Mouse (Mus musculus): Measurements from ENCODE around the gene Sh2d4b. TPM values are rescaled to one million over a fixed set of nuclear protein-coding genes. Genes with fewer than 3 reads are reported as not detected.

The Sh2d4b gene
- polyA plus RNA-seq, 1 experiment from 2014 or later, result 0.56 TPM

DNA sequence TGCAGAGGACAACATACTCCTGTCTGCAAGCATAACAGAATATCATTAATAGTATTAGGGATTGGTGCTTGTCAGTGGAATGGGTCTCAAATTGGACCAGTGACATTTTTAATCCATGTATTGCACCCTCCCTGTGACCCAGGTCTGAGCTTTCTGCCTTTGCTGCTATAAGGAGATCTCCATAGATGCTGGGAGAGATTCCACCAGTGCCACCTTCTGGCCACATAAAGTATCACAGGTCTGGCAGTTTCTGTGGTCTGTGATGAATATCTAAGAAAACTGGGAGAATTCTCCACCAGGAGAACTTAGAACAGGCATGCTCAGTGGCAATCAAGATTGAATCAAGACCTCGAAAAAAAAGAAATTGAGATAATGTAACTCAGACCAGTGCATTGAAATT is 101.5 kb downstream of the Sh2d4b start:
- H3K27me3 ChIP-seq (ENCODE audit: control insufficient read depth, insufficient read depth, low read length), result no peaks in the 10 kb centered on the region
- H3K9ac ChIP-seq (ENCODE audit: low read depth, low read length), result no peak overlapping the region
- no peak for ATAC-seq (replicated peaks; ENCODE audit: insufficient number of reproducible peaks, low FRiP score, low TSS enrichment)
- no peak overlapping the region for H3K27ac ChIP-seq (ENCODE audit: low read depth, low read length)
- H3K4me2 ChIP-seq, result no peak overlapping the region
- H3K4me1 ChIP-seq (ENCODE audit: control insufficient read depth, insufficient read depth, low read length), result no peaks in the 10 kb centered on the region
- H3K4me3 ChIP-seq (ENCODE audit: low read depth, low read length), result no peak overlapping the region
- 38% methylated on average over 1 of the region's 1 CpGs for WGBS (ENCODE audit: insufficient replicate concordance)
- H3K9me3 ChIP-seq (replicated peaks; ENCODE audit: control insufficient read depth, low read length), result no peaks in the 10 kb centered on the region
- no peaks in the 10 kb centered on the region for H3K36me3 ChIP-seq (ENCODE audit: control insufficient read depth, insufficient read depth, low read length)

DNA sequence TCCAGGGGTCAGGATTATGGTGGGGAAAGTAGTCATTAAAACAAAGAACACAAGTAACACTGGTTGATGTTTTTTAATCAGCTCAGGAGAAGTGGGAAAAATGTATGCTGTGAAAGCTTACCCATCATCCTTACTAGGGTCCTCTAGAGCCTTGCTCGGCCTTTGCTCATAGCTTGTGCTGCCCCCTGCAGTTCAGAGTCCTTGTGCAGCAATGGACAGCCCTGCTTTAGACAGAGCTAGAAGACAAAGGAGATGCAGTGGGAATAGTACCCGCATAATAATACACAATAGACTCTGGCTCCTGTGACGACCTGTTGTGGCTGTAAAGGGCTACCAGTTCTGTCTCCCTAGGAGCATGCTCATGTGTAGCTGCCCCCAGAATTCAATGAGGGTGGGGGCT is 104.0 kb downstream of the Sh2d4b start:
- Histone ChIP-seq H3K4me2 (no peak overlapping the region), H3K36me3 (ENCODE audit: control insufficient read depth, insufficient read depth, low read length) (no peaks in the 10 kb centered on the region), H3K9ac (ENCODE audit: low read depth, low read length) (no peak overlapping the region), H3K9me3 (replicated peaks; ENCODE audit: control insufficient read depth, low read length) (no peaks in the 10 kb centered on the region), H3K27ac (ENCODE audit: low read depth, low read length) (no peak overlapping the region), H3K4me1 (ENCODE audit: control insufficient read depth, insufficient read depth, low read length) (no peaks in the 10 kb centered on the region), H3K27me3 (ENCODE audit: control insufficient read depth, insufficient read depth, low read length) (no peaks in the 10 kb centered on the region), H3K4me3 (ENCODE audit: low read depth, low read length) (no peak overlapping the region)
- no peak for ATAC-seq (replicated peaks; ENCODE audit: insufficient number of reproducible peaks, low FRiP score, low TSS enrichment)
- WGBS (ENCODE audit: insufficient replicate concordance), result 29% methylated on average over 3 of the region's 3 CpGs

DNA sequence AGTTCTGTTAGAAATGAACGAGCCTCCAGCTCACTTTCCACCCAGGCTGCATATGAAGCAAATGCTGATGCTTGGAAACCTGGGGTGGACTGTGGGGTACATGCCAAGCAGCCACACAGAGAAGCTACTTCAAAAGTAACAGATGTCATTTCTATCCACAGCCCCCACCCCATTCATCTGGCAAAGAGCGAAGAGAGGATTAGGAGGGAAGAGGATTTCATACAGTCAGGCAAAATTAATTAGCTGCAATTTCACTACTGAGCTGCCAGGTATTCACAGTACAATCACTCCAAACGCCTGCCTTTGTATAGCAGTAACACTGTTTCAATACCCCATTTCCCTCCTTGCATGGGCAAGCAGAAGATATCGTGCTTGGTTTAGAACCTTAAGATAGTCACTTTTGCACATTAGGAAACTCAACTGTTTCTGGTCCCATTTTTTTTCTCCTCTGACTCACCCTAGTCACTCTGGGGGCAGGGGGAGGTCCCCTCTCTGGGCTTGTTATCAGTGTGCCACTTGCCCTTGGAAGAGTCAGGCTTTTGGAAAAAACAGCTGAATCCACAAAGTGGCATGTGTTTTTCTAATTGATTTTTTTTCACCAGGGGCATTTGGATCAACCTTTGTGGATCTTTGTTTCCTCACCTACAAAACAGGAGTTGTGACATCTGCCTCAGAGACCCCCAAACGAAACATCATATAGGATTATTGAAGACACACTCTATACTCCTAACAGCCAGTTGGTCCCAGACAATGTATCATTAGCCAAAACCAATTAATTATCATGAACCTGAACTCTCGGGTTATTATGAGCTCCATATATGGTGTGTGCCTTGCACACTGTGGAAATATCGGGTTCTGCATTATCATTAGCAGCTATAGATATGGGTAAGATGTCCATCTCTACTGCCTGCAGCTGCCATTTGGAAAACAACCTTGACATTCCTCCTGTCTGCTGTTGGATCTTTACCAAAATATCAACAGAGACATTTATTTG is 123.7 kb downstream of the Sh2d4b start:
- no peak for ATAC-seq (replicated peaks; ENCODE audit: insufficient number of reproducible peaks, low FRiP score, low TSS enrichment)
- Histone ChIP-seq H3K9me3 (replicated peaks; ENCODE audit: control insufficient read depth, low read length) (no peaks in the 10 kb centered on the region), H3K4me2 (no peak overlapping the region), H3K4me3 (ENCODE audit: low read depth, low read length) (no peak overlapping the region), H3K4me1 (ENCODE audit: control insufficient read depth, insufficient read depth, low read length) (no peaks in the 10 kb centered on the region), H3K27me3 (ENCODE audit: control insufficient read depth, insufficient read depth, low read length) (no peaks in the 10 kb centered on the region), H3K27ac (ENCODE audit: low read depth, low read length) (no peak overlapping the region), H3K9ac (ENCODE audit: low read depth, low read length) (no peak overlapping the region), H3K36me3 (ENCODE audit: control insufficient read depth, insufficient read depth, low read length) (no peaks in the 10 kb centered on the region)
- whole genome bisulfite sequencing (ENCODE audit: insufficient replicate concordance), result 61% methylated on average over 7 of the region's 7 CpGs

Other genes starting within 250 kb of the Sh2d4b start
- gene Tspan14, start 73.5 kb upstream of the Sh2d4b start, polyA plus RNA-seq (2014; fragmentation: Nextera tagmentation; extraction: Ambion mirVana), result 43.5 and 54.0 TPM in 2 replicates
- gene Fam213a, start 120.5 kb upstream of the Sh2d4b start, polyA plus RNA-seq (2014; fragmentation: Nextera tagmentation; extraction: Ambion mirVana), result 67.7 and 75.4 TPM in 2 replicates
- gene Dydc2, start 175.9 kb upstream of the Sh2d4b start, polyA plus RNA-seq (2014; fragmentation: Nextera tagmentation; extraction: Ambion mirVana), result 0.53 TPM in 1 of 2 replicates, not detected in the other
- gene Dydc1, start 179.6 kb upstream of the Sh2d4b start, polyA plus RNA-seq (2014; fragmentation: Nextera tagmentation; extraction: Ambion mirVana), result not detected in 2 replicates
- 0.46 and 1.1 TPM in 2 replicates for gene Mat1a, start 211.8 kb upstream of the Sh2d4b start, polyA plus RNA-seq (2014; fragmentation: Nextera tagmentation; extraction: Ambion mirVana)
- 0.35 and 0.69 TPM in 2 replicates for gene Sftpa1, start 238.5 kb upstream of the Sh2d4b start, polyA plus RNA-seq (2014; fragmentation: Nextera tagmentation; extraction: Ambion mirVana)

All from heart, embryonic 11.5 days (tissue).